Mouse (Mus musculus): ENCODE measurements around the gene Dph2.

Gene Dph2

GRCm38 (mm10) chr4:117912131-117912561 lies 20.3 kb upstream of the Dph2 start:
- DNase-seq (ENCODE audit: low spot score in 2 of 2), result no peak

- no peak for DNase-seq (ENCODE audit: low spot score in 2 of 2)
Observed at GRCm38 (mm10) chr4:117908834-117909453, 17.1 kb upstream of the Dph2 start.

- DNase-seq (ENCODE audit: low spot score in 2 of 2), result no peak
Observed at GRCm38 (mm10) chr4:117906196-117906595, 14.4 kb upstream of the Dph2 start.

DNA sequence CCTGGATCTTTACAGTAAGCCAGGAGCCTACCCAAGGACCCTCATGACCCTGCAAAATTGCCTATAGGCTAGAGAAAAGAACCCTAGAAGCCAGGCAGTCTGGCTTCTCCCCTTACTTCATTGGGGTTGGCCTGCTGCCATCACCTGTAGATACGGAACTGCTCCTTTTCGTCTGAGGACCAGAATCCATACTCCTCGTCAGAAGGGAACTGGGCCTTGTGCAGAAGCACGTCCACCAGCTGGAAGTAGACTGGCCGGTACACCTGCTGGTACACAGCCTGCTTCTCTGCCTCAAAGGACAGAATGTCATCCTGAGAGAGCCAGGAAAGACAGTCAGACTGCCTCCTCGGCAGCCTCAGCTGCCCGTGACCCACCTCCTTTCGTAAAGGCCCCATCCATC lies 12.9 kb upstream of the Dph2 start:
- DNase-seq (ENCODE audit: low spot score in 2 of 2), result no peak

DNA sequence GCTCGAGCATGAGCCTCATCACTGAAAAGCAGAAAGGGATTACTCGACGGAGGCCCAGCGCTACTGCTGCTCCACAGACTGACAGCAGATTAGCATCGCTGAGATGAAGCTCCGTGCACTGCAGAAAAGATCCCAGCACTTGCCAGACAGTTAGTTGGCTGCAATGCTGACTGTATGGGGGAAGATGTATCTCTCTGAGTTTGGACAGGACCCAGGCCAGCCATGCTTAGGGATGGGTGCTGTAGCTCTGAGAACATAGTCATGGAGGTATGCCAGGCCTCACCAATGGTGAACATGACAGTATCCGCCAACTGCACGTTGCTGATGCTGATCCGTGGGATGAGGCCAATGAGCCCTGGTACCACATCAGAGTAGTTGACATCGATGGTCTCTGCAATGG lies 12.3 kb upstream of the Dph2 start:
- DNase-seq (ENCODE audit: low spot score in 2 of 2), result no peak

GRCm38 (mm10) chr4:117898111-117898510 lies 6.3 kb upstream of the Dph2 start:
- no peak for DNase-seq (ENCODE audit: low spot score in 2 of 2)

DNA sequence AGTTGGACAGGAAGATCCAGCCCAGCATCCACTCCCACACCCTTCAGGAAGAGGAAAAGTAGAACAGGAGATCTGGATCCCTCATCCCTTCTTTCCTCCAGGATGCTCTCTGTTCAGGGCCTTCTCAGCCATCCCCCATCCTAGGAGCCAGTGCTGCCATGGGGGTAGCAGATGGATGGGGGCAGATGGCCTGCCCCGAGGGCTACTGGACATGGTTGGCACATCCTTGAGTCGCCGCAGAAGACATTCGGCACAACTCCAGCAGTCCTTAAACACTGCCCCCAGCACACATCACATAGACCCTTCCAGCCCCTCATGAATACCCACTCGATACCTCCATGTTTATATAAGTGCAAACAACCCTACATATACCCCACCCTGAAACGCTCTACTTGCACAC lies 4.2 kb upstream of the Dph2 start:
- DNase-seq (ENCODE audit: low spot score in 2 of 2), result no peak

DNA sequence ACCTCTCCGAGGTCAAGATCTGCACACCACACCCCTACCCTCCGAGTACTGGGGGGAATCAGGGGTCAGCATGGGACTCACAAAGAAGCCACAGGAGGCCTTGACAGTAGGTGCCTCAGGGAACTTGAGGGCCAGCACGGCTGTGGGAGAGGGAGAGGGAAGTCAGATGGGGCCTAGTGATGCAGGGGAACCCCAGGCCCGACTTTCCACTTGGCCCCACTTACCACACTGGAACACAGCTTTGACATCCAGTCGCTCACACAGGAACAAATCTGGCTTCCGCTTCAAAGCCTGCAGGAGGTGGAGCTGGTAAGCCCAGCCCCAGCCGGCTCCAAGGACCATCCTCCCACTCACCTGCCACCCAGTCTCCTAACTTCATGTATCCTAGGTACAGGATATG lies 3.5 kb upstream of the Dph2 start:
- DNase-seq (ENCODE audit: low spot score in 2 of 2), result no peak

DNA sequence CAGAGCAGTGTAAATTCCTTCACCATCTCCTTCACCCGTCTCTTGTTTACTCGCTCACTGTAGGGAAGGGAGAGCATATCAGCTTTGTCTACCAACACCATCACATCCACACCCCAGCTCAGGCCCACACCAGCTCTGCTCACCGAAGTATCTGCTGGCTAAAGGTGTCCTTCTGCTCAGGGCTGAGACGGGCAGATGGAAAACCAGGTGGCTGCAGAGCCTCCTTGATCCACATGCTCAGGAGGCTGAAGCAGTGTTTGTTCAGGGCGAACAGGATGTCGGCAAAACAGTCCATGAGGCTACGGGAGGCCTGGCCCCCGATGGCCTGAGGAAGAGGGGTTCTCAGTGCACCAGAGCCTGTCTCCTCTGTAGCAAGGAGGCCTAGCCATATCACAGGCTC lies 2.8 kb upstream of the Dph2 start:
- DNase-seq (ENCODE audit: low spot score in 2 of 2), result no peak

DNA sequence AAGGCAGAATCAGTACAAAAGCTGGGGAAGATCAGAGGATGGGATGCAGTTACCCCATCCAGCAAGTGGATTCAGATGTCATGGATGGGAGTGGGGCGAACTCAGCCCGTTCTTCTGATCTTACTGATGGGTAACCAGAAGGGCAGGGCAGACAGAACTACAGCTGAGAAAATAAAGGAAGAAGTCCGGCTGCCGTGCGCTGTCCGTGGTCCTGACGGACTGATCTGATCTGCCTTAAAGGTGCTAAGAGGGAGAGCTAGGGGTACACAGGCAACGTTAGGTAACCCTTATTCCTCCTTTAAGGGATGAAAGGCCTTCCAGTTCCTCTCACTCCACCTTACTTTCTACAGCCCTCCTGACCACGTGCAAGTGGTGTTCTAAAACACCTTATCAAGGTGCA lies 1.5 kb upstream of the Dph2 start:
- DNase-seq (ENCODE audit: low spot score in 2 of 2), result no peak

DNA sequence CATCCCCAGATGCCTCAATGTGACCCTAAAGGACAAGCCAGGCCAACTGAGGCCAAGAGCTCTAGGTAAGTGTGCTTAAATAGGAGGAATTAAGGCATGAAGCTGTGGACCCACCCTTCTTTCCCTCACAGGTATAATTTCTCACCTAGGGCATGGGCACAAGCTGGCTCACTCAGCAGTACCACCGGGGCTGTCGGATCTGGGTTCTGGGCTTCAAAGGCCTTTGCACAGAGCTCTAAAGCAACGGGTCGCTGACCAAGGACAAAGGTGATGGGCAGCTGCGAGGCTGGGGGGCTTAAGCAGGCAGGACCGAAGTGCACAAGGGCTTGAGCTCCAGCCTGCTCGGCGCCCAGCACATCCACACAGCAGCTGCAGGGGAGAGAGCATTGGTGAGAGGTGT lies 1.1 kb downstream of the Dph2 start:
- DNase-seq (ENCODE audit: low spot score in 2 of 2), result no peak

- no peak for DNase-seq (ENCODE audit: low spot score in 2 of 2)
Observed at GRCm38 (mm10) chr4:117890031-117890430, 1.8 kb downstream of the Dph2 start.

- DNase-seq (ENCODE audit: low spot score in 2 of 2), result no peak
Observed at GRCm38 (mm10) chr4:117889471-117889870, 2.4 kb downstream of the Dph2 start.

GRCm38 (mm10) chr4:117887920-117888319 lies 3.9 kb downstream of the Dph2 start:
- no peak for DNase-seq (ENCODE audit: low spot score in 2 of 2)

- peak; percentile 94 to 95 for DNase-seq (ENCODE audit: low spot score in 2 of 2)
Observed at GRCm38 (mm10) chr4:117887133-117887532, 4.7 kb downstream of the Dph2 start, which contains the start of gene Atp6v0b. Gene Atp6v0b (minus strand): TSS chr4:117887333.

- no peak for DNase-seq (ENCODE audit: low spot score in 2 of 2)
Observed at GRCm38 (mm10) chr4:117886644-117887043, 5.2 kb downstream of the Dph2 start.

DNA sequence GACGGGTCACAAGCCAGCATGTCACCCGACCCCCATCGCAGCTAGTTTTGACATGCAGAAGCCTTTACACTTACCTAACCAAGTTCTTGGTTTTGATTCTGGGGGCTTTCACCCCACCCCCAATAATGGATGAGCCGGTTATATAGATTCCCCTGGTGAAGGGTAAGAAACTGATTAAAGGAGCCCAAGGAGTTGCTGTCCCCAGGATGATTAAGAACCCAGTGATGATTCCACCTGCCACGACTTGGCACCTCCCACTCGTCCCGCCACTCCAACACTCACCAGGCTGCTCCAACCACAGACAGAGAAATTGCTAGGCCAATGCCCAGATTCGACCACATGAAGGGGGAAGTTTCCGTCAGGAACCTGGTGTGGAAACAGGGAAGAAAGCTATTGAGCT lies 5.8 kb downstream of the Dph2 start:
- DNase-seq (ENCODE audit: low spot score in 2 of 2), result no peak

- no peak for DNase-seq (ENCODE audit: low spot score in 2 of 2)
Observed at GRCm38 (mm10) chr4:117885093-117885492, 6.7 kb downstream of the Dph2 start.

- no peak for DNase-seq (ENCODE audit: low spot score in 2 of 2)
Observed at GRCm38 (mm10) chr4:117884146-117884545, 7.7 kb downstream of the Dph2 start.

- DNase-seq (ENCODE audit: low spot score in 2 of 2), result peak; percentile 52
Observed at GRCm38 (mm10) chr4:117882701-117883691, 8.8 kb downstream of the Dph2 start, which contains the start of gene B4galt2. Gene B4galt2 (minus strand): TSS chr4:117883487.

DNA sequence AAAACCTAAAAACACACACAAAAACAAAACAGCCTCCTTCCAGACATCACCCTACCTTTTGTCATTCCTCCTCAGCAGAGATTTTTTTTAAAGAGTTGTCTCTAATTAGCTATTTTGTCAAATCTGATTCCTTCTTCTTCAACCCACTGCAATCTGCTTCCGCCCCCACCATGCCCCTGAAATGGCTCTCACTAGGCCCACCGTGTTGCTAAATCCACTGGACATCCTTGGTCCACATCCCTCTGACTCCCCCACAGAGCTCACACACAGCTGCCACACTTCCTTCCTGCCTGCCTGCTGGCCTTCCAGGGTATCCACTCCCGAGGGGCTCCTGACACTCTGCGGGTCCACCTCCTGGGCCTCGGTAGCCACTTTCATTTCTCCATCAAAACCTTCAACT lies 13.1 kb downstream of the Dph2 start:
- DNase-seq (ENCODE audit: low spot score in 2 of 2), result no peak

DNA sequence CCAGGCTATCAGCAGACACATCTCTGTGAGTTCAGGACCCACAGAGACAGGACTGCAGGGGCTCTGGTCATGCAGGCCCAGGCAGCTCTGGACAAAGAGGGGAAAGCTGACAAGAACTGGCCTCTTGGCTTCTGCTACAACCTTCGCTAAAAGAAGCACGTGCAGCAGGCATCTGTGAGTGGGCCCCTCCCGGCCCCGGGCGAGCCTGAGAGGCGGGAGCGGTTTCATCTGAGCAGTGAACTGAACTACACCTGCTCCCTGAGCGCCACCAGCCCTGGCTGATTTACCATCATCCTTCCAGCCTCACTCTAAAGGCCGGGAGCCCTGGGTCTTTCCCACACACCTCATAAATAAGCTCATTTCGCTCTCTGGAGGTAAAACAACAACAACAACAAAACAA lies 13.5 kb downstream of the Dph2 start:
- no peak for DNase-seq (ENCODE audit: low spot score in 2 of 2)

GRCm38 (mm10) chr4:117873615-117874014 lies 18.2 kb downstream of the Dph2 start:
- DNase-seq (ENCODE audit: low spot score in 2 of 2), result no peak

Data from right cerebral cortex, postnatal 36 days (tissue).